Mouse (Mus musculus) midbrain, embryonic 14.5 days (tissue): Measurements from ENCODE around the gene Baz1b. TPM values are rescaled to one million over a fixed set of nuclear protein-coding genes. Genes with fewer than 3 reads are reported as not detected.

ENCODE experiments used
- ATAC-seq: fragments of 200-750 bp; cut with Nextera tagmentation; 2 replicates; pipeline ENCODE4 v1.8.0; 2017; ENCODE audit warnings: moderate number of reproducible peaks, moderate library complexity; ENCODE audit not compliant: low FRiP score, low TSS enrichment
- DNase-seq: peaks from one replicate; pipeline ENCODE4 v3.0.0-alpha.2; 2015
- H3K27ac ChIP-seq: fragments of 300-500 bp; sonication (generic); replicated peaks from 2 replicates; pipeline ENCODE4 v1.5.1; 2014; ENCODE audit warnings: mild to moderate bottlenecking, low read depth, low read length, moderate library complexity
- H3K27me3 ChIP-seq: fragments of 300-500 bp; sonication (generic); 2 replicates; pipeline ENCODE4 v1.6.1; 2014; ENCODE audit warnings: low read length, control low read depth, mixed read lengths; ENCODE audit not compliant: control insufficient read depth, insufficient read depth
- H3K36me3 ChIP-seq: fragments of 300-500 bp; sonication (generic); 2 replicates; pipeline ENCODE4 v1.6.1; 2014; ENCODE audit warnings: low read length, control low read depth; ENCODE audit not compliant: control insufficient read depth, insufficient read depth
- H3K4me1 ChIP-seq: fragments of 300-500 bp; sonication (generic); 2 replicates; pipeline ENCODE4 v1.6.1; 2014; ENCODE audit warnings: mild to moderate bottlenecking, antibody characterized with exemption, low read length, control low read depth; ENCODE audit not compliant: control insufficient read depth, insufficient read depth
- H3K4me2 ChIP-seq: fragments of 300-500 bp; sonication (generic); 2 replicates; pipeline ENCODE4 v1.6.1; 2014; ENCODE audit warnings: mild to moderate bottlenecking, low read length, moderate library complexity
- H3K4me3 ChIP-seq: fragments of 300-500 bp; sonication (generic); replicated peaks from 2 replicates; pipeline ENCODE4 v1.5.1; 2014; ENCODE audit warnings: low read depth, low read length
- H3K9ac ChIP-seq: fragments of 300-500 bp; sonication (generic); replicated peaks from 2 replicates; pipeline ENCODE4 v1.6.1; 2014; ENCODE audit warnings: mild to moderate bottlenecking, low read length, moderate library complexity
- H3K9me3 ChIP-seq: fragments of 300-500 bp; sonication (generic); 2 replicates; pipeline ENCODE4 v1.6.1; 2016; ENCODE audit warnings: low read length, control low read depth, mixed read lengths; ENCODE audit not compliant: control insufficient read depth
- WGBS: fragments of 180-500 bp; shearing (Covaris S2); extraction: QIAGEN DNeasy Blood & Tissue Kit; methylation state at CpG from one replicate; pipeline ENCODE4 v1.1.7; 2014; 5-methylcytosine and 5-hydroxymethylcytosine counted together
- polyA plus RNA-seq: library from polyadenylated mRNA; unstranded; fragments of >200 nt; fragmentation: Nextera tagmentation; extraction: Ambion mirVana; gene quantifications from 2 replicates; pipeline ENCODE4 v1.2.1, GENCODE M21; 2014

Baz1b gene
- polyA plus RNA-seq, 1 experiment from 2014 or later: 43.9 TPM

GRCm38 (mm10) chr5:135171688-135172220 lies 15.3 kb upstream of the Baz1b start:
- ATAC-seq (no peak), DNase-seq (no peak)
- H3K36me3 ChIP-seq: peaks cover 46% of the 10 kb centered on the region
- H3K4me1 ChIP-seq: no peaks in the 10 kb centered on the region; the same call in 1 of the 2 replicates
- H3K27ac ChIP-seq: no peak overlapping the region
- 96% methylated on average over 6 of the region's 6 CpGs for WGBS
- H3K9ac ChIP-seq: no peak overlapping the region
- no peak overlapping the region for H3K4me2 ChIP-seq
- no peaks in the 10 kb centered on the region for H3K9me3 ChIP-seq
- H3K4me3 ChIP-seq: no peak overlapping the region
- H3K27me3 ChIP-seq: no peaks in the 10 kb centered on the region

- DNase-seq: no peak
- Histone ChIP-seq H3K36me3 (peaks cover 56% of the 10 kb centered on the region), H3K27ac (no peak overlapping the region), H3K9me3 (no peaks in the 10 kb centered on the region), H3K27me3 (no peaks in the 10 kb centered on the region), H3K4me2 (no peak overlapping the region), H3K4me3 (no peak overlapping the region), H3K4me1 (no peaks in the 10 kb centered on the region; the same call in 1 of the 2 replicates), H3K9ac (no peak overlapping the region)
- 99% methylated on average over 5 of the region's 5 CpGs for WGBS
- ATAC-seq: no peak
These were observed 14.1 kb upstream of the Baz1b start for GRCm38 (mm10) chr5:135172986-135173385.

GRCm38 (mm10) chr5:135175086-135175485 lies 12.0 kb upstream of the Baz1b start:
- Histone ChIP-seq H3K27ac (no peak overlapping the region), H3K4me2 (no peak overlapping the region), H3K4me1 (no peaks in the 10 kb centered on the region), H3K27me3 (no peaks in the 10 kb centered on the region), H3K36me3 (peaks cover 77% of the 10 kb centered on the region), H3K9me3 (no peaks in the 10 kb centered on the region), H3K4me3 (no peak overlapping the region), H3K9ac (no peak overlapping the region)
- no peak for DNase-seq
- no peak for ATAC-seq

GRCm38 (mm10) chr5:135178523-135178922 lies 8.5 kb upstream of the Baz1b start:
- no peaks in the 10 kb centered on the region for H3K27me3 ChIP-seq
- 86% methylated on average over 3 of the region's 3 CpGs for WGBS
- no peaks in the 10 kb centered on the region for H3K9me3 ChIP-seq
- DNase-seq (no peak), ATAC-seq (no peak)
- no peaks in the 10 kb centered on the region for H3K4me1 ChIP-seq
- no peak overlapping the region for H3K4me2 ChIP-seq
- peaks cover 83% of the 10 kb centered on the region for H3K36me3 ChIP-seq
- no peak overlapping the region for H3K27ac ChIP-seq
- H3K4me3 ChIP-seq: no peak overlapping the region
- no peak overlapping the region for H3K9ac ChIP-seq

- no peaks in the 10 kb centered on the region for H3K9me3 ChIP-seq
- H3K4me2 ChIP-seq: no peak overlapping the region
- ATAC-seq (no peak), DNase-seq (no peak)
- H3K36me3 ChIP-seq: peaks cover 78% of the 10 kb centered on the region
- H3K9ac ChIP-seq: no peak overlapping the region
- no peaks in the 10 kb centered on the region for H3K27me3 ChIP-seq
- no peaks in the 10 kb centered on the region for H3K4me1 ChIP-seq
- H3K4me3 ChIP-seq: no peak overlapping the region
- 95% methylated on average over 4 of the region's 4 CpGs for WGBS
- H3K27ac ChIP-seq: no peak overlapping the region
These were observed 8.1 kb upstream of the Baz1b start for GRCm38 (mm10) chr5:135178996-135179395.

GRCm38 (mm10) chr5:135179616-135180015 lies 7.4 kb upstream of the Baz1b start:
- Histone ChIP-seq H3K9me3 (no peaks in the 10 kb centered on the region), H3K4me2 (no peak overlapping the region), H3K4me3 (no peak overlapping the region), H3K4me1 (no peaks in the 10 kb centered on the region), H3K27me3 (no peaks in the 10 kb centered on the region), H3K27ac (no peak overlapping the region), H3K9ac (no peak overlapping the region), H3K36me3 (peaks cover 73% of the 10 kb centered on the region)
- WGBS: 95% methylated on average over 6 of the region's 7 CpGs
- ATAC-seq (no peak), DNase-seq (no peak)

- Histone ChIP-seq H3K4me2 (no peak overlapping the region), H3K36me3 (peaks cover 63% of the 10 kb centered on the region), H3K4me3 (no peak overlapping the region), H3K4me1 (no peaks in the 10 kb centered on the region), H3K27ac (no peak overlapping the region), H3K9me3 (no peaks in the 10 kb centered on the region), H3K9ac (no peak overlapping the region), H3K27me3 (no peaks in the 10 kb centered on the region)
- WGBS: 95% methylated on average over 14 of the region's 14 CpGs
- ATAC-seq (no peak), DNase-seq (no peak)
These were observed 6.3 kb upstream of the Baz1b start for GRCm38 (mm10) chr5:135180796-135181195.

- no peak overlapping the region for H3K9ac ChIP-seq
- DNase-seq (no peak), ATAC-seq (no peak)
- H3K4me1 ChIP-seq: no peaks in the 10 kb centered on the region
- no peak overlapping the region for H3K27ac ChIP-seq
- H3K27me3 ChIP-seq: no peaks in the 10 kb centered on the region
- no peak overlapping the region for H3K4me3 ChIP-seq
- peaks cover 61% of the 10 kb centered on the region for H3K36me3 ChIP-seq
- 68% methylated on average over 6 of the region's 6 CpGs for WGBS
- H3K9me3 ChIP-seq: no peaks in the 10 kb centered on the region
- no peak overlapping the region for H3K4me2 ChIP-seq
These were observed 5.3 kb upstream of the Baz1b start for GRCm38 (mm10) chr5:135181776-135182175.

GRCm38 (mm10) chr5:135183131-135183861 lies 3.8 kb upstream of the Baz1b start:
- ATAC-seq (no peak), DNase-seq (no peak)
- Histone ChIP-seq H3K4me1 (peaks cover under 1% of the 10 kb centered on the region; the same call in 1 of the 2 replicates), H3K4me2 (no peak overlapping the region), H3K36me3 (peaks cover 48% of the 10 kb centered on the region), H3K4me3 (no peak overlapping the region), H3K27ac (no peak overlapping the region), H3K27me3 (no peaks in the 10 kb centered on the region), H3K9ac (no peak overlapping the region), H3K9me3 (no peaks in the 10 kb centered on the region)
- 59% methylated on average over 8 of the region's 8 CpGs for WGBS
